Mouse (Mus musculus) liver, embryonic 16.5 days (tissue): ENCODE data around the gene Samd13. TPM values are rescaled to one million over a fixed set of nuclear protein-coding genes. Genes with fewer than 3 reads are reported as not detected.
A peak's percentile ranks its signal among the peaks of the same experiment; 100 is the strongest.

Experiments
- ATAC-seq: fragments of 200-750 bp; cut with Nextera tagmentation; 2 replicates; pipeline ENCODE4 v1.8.0; 2017; ENCODE audit warnings: low read depth, mild to moderate bottlenecking, moderate number of reproducible peaks, moderate library complexity
- H3K27ac ChIP-seq: fragments of 300-500 bp; sonication (generic); 2 replicates; pipeline ENCODE4 v1.5.1; 2014; ENCODE audit warnings: mild to moderate bottlenecking, low read length
- H3K27me3 ChIP-seq: fragments of 300-500 bp; sonication (generic); 2 replicates; pipeline ENCODE4 v1.6.1; 2014; ENCODE audit warnings: low read depth, low read length, mixed read lengths; ENCODE audit not compliant: control insufficient read depth, insufficient read depth
- H3K36me3 ChIP-seq: fragments of 300-500 bp; sonication (generic); 2 replicates; pipeline ENCODE4 v1.6.1; 2014; ENCODE audit warnings: mild to moderate bottlenecking; ENCODE audit not compliant: control insufficient read depth, insufficient read depth
- H3K4me1 ChIP-seq: fragments of 300-500 bp; sonication (generic); 2 replicates; pipeline ENCODE4 v1.6.1; 2014; ENCODE audit warnings: low read depth, low read length, mixed read lengths; ENCODE audit not compliant: control insufficient read depth
- H3K4me2 ChIP-seq: fragments of 300-500 bp; sonication (generic); 2 replicates; pipeline ENCODE4 v1.6.1; 2014; ENCODE audit warnings: low read depth, low read length, mixed read lengths
- H3K4me3 ChIP-seq: fragments of 300-500 bp; sonication (generic); 2 replicates; pipeline ENCODE4 v1.5.1; 2014; ENCODE audit warnings: low read depth, mild to moderate bottlenecking, low read length
- H3K9ac ChIP-seq: fragments of 300-500 bp; sonication (generic); 2 replicates; pipeline ENCODE4 v1.6.1; 2014; ENCODE audit warnings: low read depth, low read length
- H3K9me3 ChIP-seq: fragments of 300-500 bp; sonication (generic); replicated peaks from 2 replicates; pipeline ENCODE4 v1.6.1; 2016; ENCODE audit warnings: low read length; ENCODE audit not compliant: control insufficient read depth
- WGBS: fragments of 180-500 bp; shearing (Covaris S2); extraction: QIAGEN DNeasy Blood & Tissue Kit; methylation state at CpG from one replicate; pipeline ENCODE4 v1.1.7; 2014; ENCODE audit not compliant: insufficient replicate concordance; 5-methylcytosine and 5-hydroxymethylcytosine counted together
- polyA plus RNA-seq: library from polyadenylated mRNA; unstranded; fragments of >200 nt; fragmentation: Nextera tagmentation; extraction: Ambion mirVana; gene quantifications from 2 replicates; pipeline ENCODE4 v1.2.1, GENCODE M21; 2015

Samd13 gene
- polyA plus RNA-seq, 1 experiment from 2014 or later, result 0.25 TPM

DNA sequence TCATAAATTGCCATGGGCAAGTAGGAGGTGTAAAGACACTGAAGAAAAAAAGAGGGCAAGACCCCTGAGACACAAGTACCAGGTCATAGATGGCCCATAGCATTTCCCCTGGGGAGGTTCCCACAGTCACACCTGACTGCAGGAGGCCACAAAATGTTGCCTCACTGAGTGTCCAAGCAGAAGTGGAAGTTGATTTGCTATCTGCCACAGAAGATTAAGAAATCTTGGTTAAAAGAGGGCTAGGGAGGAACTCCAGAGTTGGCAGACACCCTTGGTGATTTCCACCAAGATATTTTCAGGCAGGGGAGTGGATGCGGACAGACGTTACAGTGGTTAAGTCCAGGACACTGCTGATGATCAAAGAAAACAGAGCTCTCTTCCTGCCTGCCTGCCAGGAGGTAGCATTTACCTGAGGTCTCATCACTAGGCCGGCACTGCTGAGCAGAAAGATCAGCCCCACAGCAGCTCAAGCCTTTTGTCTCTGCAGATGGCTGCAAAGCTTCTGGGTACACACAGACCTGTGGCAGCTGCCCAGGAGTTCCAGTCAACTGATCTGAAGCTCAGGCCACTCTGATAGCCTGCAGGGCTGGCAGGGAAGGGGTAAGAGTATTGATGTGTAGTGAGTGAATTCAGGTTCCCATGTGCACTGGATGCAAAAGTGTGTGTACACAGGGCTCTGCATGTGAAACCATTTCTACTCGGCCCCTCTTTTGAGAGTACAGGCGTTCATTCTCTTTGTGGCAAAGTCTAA is 68.7 kb downstream of the Samd13 start:
- H3K9me3 ChIP-seq, result no peaks in the 10 kb centered on the region
- peaks cover 9% of the 10 kb centered on the region for H3K4me1 ChIP-seq
- no peak overlapping the region for H3K4me2 ChIP-seq
- H3K4me3 ChIP-seq, result no peak overlapping the region
- H3K27ac ChIP-seq, result no peak overlapping the region
- WGBS, result 57% methylated on average over 5 of the region's 5 CpGs
- ATAC-seq, result 0 out of 2 replicates have a peak, but pooled peaks have one; percentile 16
- no peak overlapping the region for H3K9ac ChIP-seq
- H3K36me3 ChIP-seq, result no peaks in the 10 kb centered on the region
- H3K27me3 ChIP-seq, result no peaks in the 10 kb centered on the region

DNA sequence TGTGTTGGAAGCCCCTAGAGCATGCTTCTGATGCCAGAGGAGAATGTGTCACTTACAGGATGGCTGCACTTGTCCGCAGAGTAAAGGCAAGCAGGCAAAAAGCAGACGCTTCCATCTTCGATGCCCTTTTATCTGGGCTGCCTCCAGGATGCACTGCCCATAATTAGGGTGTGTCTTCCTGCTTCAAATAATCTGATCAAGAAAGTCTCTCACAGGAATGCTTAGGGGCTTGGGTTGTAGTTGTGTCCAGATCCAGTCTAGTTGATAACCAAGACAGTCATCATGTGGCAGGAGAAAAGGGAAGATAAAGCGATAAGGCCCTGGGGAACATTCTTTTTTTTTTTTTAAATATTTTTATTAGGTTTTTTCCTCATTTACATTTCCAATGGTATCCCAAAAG is 69.9 kb downstream of the Samd13 start, which contains the start of gene Dnase2b:
Gene Dnase2b (minus strand): TSS at position 101 of the 400 bp plus-strand sequence.
- Histone ChIP-seq H3K4me2 (no peak within 1 kb of the TSS), H3K27me3 (no peaks in the 10 kb centered on the region), H3K27ac (no peak within 1 kb of the TSS), H3K36me3 (no peaks in the 10 kb centered on the region), H3K9me3 (no peaks in the 10 kb centered on the region), H3K4me1 (peaks cover 9% of the 10 kb centered on the region), H3K9ac (no peak within 1 kb of the TSS), H3K4me3 (no peak within 1 kb of the TSS)
- ATAC-seq, result no peak
- 53% methylated on average over 4 of the region's 4 CpGs for WGBS

DNA sequence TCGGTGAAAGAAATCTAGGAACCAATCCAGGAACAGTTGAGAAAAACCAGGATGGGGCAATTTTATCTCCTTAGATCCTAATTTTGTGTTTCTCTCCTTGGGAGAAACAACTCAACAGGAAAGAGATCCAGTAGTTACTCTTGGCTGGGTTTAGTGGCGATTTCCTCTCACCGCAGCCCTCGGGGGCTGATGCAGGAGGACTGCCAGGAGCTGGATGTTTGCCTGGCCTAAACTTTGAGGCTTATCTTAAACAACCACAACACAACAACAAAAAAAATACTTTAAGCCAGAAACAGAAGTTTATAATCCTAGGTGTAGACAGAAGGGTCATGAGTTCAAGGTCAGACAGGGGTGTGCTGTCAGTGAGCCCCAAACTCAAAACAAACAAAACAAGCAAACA is 73.6 kb downstream of the Samd13 start:
- no peak overlapping the region for H3K4me2 ChIP-seq
- H3K9ac ChIP-seq, result no peak overlapping the region
- H3K4me1 ChIP-seq, result no peaks in the 10 kb centered on the region
- no peaks in the 10 kb centered on the region for H3K27me3 ChIP-seq
- H3K27ac ChIP-seq, result no peak overlapping the region
- ATAC-seq, result no peak
- no peaks in the 10 kb centered on the region for H3K36me3 ChIP-seq
- no peaks in the 10 kb centered on the region for H3K9me3 ChIP-seq
- H3K4me3 ChIP-seq, result no peak overlapping the region
- WGBS, result 63% methylated on average over 4 of the region's 4 CpGs

DNA sequence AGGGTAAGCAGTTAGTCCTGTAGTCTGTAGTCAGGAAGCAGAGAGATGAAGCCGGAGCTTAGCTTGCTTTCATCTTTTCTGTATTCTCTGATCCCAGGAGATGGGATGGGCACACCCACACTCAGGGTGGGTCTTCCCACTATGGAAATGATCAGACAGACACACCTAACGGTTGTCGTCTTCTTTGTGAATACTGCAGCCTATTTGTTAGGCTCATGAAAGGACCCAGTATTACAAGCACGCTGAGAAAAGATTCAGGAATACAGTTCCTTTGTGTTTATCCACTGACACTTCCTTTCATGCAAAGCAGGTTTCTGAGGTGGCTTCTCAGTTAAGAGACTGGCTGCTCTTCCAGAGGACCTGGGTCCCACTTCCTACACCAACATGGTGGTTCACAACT is 74.1 kb downstream of the Samd13 start:
- no peak for ATAC-seq
- Histone ChIP-seq H3K27me3 (no peaks in the 10 kb centered on the region), H3K27ac (no peak overlapping the region), H3K4me3 (no peak overlapping the region), H3K4me1 (no peaks in the 10 kb centered on the region), H3K9ac (no peak overlapping the region), H3K4me2 (no peak overlapping the region), H3K36me3 (no peaks in the 10 kb centered on the region), H3K9me3 (no peaks in the 10 kb centered on the region)
- WGBS, result 66% methylated on average over 4 of the region's 4 CpGs

DNA sequence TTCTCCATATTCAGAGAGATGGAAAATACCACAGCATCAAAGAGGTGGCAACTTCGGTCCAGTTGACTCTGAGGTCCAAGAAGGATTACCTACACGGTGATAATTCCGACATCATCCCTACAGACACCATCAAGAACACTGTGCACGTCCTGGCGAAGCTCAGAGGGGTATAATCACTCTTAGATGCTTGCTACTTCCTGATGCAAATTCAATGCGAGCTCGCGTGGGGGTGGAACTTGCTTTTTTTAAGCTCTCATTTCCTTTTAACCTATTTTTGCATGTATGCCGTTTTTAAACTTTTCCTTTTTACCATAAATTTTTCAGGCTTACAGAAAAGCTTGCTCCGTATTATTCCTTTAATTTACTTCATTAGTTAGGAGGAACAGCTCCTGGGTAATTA is 75.1 kb downstream of the Samd13 start:
- no peak overlapping the region for H3K9ac ChIP-seq
- H3K27me3 ChIP-seq, result no peaks in the 10 kb centered on the region
- ATAC-seq, result no peak
- no peak overlapping the region for H3K4me2 ChIP-seq
- 60% methylated on average over 10 of the region's 10 CpGs for WGBS
- H3K4me3 ChIP-seq, result no peak overlapping the region
- H3K9me3 ChIP-seq, result no peaks in the 10 kb centered on the region
- no peak overlapping the region for H3K27ac ChIP-seq
- no peaks in the 10 kb centered on the region for H3K4me1 ChIP-seq
- H3K36me3 ChIP-seq, result no peaks in the 10 kb centered on the region

DNA sequence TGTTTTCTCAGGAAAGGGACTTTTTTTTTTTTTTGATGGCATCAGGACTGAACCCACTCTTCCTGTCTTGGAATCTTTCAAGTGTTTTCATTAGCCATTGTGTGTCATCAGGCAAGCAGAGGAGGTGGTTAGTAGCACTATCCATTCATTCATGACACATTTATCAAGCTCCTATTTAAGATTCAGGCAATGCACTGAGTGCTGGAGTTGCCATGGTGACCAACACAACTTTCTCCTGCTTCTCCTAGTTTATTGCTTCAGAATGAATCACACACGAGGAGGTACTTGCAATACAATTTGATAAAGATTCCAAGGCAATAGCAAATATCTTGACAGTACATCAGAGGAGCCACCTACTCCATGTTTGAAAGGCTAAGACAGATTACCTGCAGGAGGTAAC is 78.0 kb downstream of the Samd13 start:
- no peaks in the 10 kb centered on the region for H3K27me3 ChIP-seq
- no peak overlapping the region for H3K9ac ChIP-seq
- no peak overlapping the region for H3K27ac ChIP-seq
- ATAC-seq, result no peak
- no peaks in the 10 kb centered on the region for H3K9me3 ChIP-seq
- 41% methylated on average over 1 of the region's 1 CpGs for WGBS
- H3K4me3 ChIP-seq, result no peak overlapping the region
- H3K36me3 ChIP-seq, result no peaks in the 10 kb centered on the region
- H3K4me2 ChIP-seq, result no peak overlapping the region
- no peaks in the 10 kb centered on the region for H3K4me1 ChIP-seq

DNA sequence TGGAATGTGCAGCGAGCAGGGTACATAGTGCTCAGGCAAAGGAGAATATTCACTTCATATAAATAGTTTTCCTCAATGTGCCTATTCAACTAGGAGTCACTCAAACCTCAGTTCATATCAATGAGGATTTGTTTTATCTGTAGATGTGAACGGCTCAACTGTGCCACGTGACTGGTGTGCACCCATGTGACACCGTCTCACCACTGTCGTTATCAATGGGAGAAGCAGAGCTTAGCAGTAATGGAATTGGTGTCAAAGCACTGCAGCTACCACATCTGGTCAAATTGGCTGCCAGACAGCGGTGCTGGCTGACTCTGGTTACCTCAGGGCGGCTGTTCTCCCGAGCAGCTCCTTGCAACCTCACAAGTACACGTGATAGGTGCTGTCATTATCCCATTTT is 80.7 kb downstream of the Samd13 start:
- no peak overlapping the region for H3K27ac ChIP-seq
- H3K27me3 ChIP-seq, result no peaks in the 10 kb centered on the region
- no peak for ATAC-seq
- H3K4me3 ChIP-seq, result no peak overlapping the region
- H3K9me3 ChIP-seq, result no peaks in the 10 kb centered on the region
- 44% methylated on average over 9 of the region's 9 CpGs for WGBS
- H3K36me3 ChIP-seq, result no peaks in the 10 kb centered on the region
- H3K9ac ChIP-seq, result no peak overlapping the region
- H3K4me1 ChIP-seq, result peaks cover 8% of the 10 kb centered on the region
- no peak overlapping the region for H3K4me2 ChIP-seq

DNA sequence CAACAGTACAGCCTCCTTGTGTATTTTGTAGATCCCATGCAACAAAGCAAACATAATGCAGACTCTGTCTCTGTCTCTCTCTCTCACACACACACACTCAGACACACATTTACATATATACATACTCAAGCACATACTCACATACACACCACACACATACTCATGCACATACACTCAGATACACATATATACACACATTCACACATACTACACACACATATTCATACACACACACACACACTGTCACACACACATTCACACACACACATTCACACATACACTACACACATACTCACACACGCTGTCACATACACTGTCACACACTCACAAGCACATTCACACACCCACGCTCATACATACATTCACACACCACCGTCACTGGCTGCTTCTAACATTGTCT is 82.9 kb downstream of the Samd13 start:
- no peaks in the 10 kb centered on the region for H3K36me3 ChIP-seq
- H3K27ac ChIP-seq, result no peak overlapping the region
- no peak for ATAC-seq
- H3K4me2 ChIP-seq, result no peak overlapping the region
- H3K9ac ChIP-seq, result no peak overlapping the region
- H3K4me3 ChIP-seq, result no peak overlapping the region
- 73% methylated on average over 3 of the region's 3 CpGs for WGBS
- no peaks in the 10 kb centered on the region for H3K27me3 ChIP-seq
- H3K4me1 ChIP-seq, result peaks cover 8% of the 10 kb centered on the region
- H3K9me3 ChIP-seq, result no peaks in the 10 kb centered on the region

DNA sequence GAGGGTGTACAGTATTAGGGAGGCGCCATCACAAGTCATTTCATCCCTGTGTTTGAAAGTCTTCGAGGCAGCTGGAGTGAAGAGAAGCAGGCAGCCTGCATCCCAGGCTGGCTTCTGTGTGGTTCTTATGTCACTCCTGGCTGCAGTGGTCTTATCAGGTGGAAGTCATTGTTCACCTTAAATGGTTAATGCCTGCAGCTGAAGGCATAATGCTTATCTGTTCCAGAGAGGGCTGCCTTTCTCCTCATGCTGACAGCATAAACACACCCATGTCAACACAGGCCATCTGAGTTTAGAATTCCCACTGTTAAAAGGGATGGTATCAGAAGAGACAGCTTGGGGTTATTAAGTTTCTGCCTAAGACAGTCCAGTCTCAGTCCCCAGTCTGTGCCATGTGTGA is 84.2 kb downstream of the Samd13 start:
- H3K4me3 ChIP-seq, result no peak overlapping the region
- peak; percentile 57 for ATAC-seq
- H3K4me1 ChIP-seq, result peaks cover 8% of the 10 kb centered on the region
- WGBS, result 49% methylated on average over 2 of the region's 2 CpGs
- no peaks in the 10 kb centered on the region for H3K36me3 ChIP-seq
- H3K9me3 ChIP-seq, result no peaks in the 10 kb centered on the region
- no peak overlapping the region for H3K4me2 ChIP-seq
- no peak overlapping the region for H3K27ac ChIP-seq
- no peak overlapping the region for H3K9ac ChIP-seq
- no peaks in the 10 kb centered on the region for H3K27me3 ChIP-seq
